Mouse (Mus musculus) c-Kit-positive CD71-negative TER-119-negative erythroid progenitor cells, embryonic 14.5 days (primary cell): ENCODE measurements at regions not wholly inside any gene's neighbourhood (a gene's known extent, or its start where the extent isn't known, plus 50 kb on each side); places are given as distances from the start of the nearest gene placed in this dataset.
"Not testable (repeated sequence)": the region's sequence is repeated elsewhere in the genome, so short reads cannot be mapped to it uniquely, and the experiment has no call there.

ENCODE experiments used
- DNase-seq: peaks from one replicate; pipeline ENCODE4 v3.0.0-alpha.2; 2013; ENCODE audit warnings: low read depth

- DNase-seq, result no peak
Observed at GRCm38 (mm10) chr9:76407549-76407948, 83.9 kb upstream of the Hcrtr2 start.

DNA sequence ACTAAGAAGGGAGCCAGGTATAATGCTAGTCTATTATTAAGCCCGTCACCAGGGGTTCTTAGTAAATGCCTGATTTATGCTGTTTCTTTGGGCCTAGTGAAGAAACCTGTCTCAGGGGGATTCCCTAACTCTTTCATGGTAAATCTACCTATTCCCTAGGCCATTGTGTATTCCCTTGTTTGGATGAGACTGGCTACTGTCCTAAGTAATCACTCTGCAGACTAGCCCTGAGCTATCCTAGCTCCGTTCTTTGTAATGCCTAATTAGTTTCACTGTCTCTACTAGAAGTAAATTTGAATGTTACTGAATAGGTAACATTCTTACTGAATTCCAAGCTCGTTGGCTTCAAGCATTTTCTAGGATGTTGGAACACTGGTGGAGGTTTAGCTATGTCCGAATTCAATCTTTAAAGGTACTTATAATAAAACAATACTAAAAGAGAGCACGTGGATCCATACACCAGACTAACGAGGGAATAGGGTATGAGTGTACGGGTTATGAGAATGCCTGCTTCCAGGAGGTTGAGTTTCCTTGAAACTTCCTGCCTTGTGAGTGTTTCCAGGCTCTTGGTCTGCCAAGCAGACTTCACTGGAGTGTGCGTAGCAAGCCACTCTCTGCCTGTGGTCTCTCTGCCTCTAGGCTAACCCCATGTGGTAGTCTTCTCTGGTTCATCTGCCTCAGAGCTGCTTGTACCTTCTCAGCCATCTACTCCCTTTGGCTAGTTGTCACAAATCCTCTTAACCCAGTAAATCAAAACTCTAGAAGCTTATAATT lies 78.4 kb upstream of the Hcrtr2 start:
- DNase-seq, result not testable (repeated sequence)

DNA sequence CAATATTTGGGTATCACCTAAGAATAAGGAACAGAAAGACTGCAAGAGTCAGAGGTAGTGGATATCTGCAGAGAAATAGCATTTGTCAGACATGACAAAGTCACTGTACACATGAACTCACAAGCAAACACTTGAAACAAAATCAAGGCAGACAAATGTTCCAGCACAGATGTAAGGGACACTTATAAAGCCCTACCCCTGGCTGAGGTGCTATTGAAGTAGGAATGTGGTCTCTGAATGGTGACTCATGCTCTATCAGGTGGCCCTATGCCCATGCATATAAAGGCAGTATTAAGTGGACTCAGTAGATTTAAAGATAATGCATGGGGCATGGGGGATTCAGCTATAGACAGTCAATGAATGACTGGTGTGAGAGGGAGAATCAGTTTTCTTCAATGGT lies 77.2 kb upstream of the Hcrtr2 start:
- DNase-seq, result no peak

DNA sequence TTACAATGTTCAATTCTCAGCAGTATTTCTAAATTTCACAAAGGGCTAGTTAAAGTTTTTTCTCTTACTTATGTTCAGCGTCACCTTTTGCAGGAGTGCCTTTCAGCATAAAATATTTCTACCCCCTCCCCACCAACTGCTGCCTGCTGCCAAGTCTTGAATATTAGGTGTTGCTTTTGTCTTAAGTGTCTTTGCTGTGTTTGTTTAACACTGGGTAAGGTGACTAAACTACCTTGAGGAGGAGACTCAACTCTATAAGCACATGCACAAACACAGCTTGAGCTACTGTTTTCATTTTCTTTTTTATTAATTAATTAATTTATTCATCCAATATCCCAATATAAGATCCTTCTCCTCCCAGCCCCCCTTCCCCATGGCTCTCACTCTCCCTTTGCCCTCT lies 70.1 kb upstream of the Hcrtr2 start:
- no peak for DNase-seq

GRCm38 (mm10) chr9:76390839-76391238 lies 67.2 kb upstream of the Hcrtr2 start:
- DNase-seq, result peak; percentile 8
